Mouse (Mus musculus) embryonic facial prominence, embryonic 10.5 days (tissue): ENCODE results near the gene Ppm1g. TPM values are rescaled to one million over a fixed set of nuclear protein-coding genes. Genes with fewer than 3 reads are reported as not detected.

ENCODE experiments used
- DNase-seq: peaks from one replicate; pipeline ENCODE4 v3.0.0-alpha.2; 2017; ENCODE audit warnings: low spot score
- H3K27ac ChIP-seq: fragments of 300-500 bp; sonication (generic); replicated peaks from 2 replicates; pipeline ENCODE4 v1.5.1; 2016; ENCODE audit warnings: mild to moderate bottlenecking
- H3K27me3 ChIP-seq: fragments of 300-500 bp; sonication (generic); replicated peaks from 2 replicates; pipeline ENCODE4 v1.6.1; 2016; ENCODE audit warnings: low read depth, mild to moderate bottlenecking; ENCODE audit not compliant: poor library complexity, severe bottlenecking
- H3K36me3 ChIP-seq: fragments of 300-500 bp; sonication (generic); replicated peaks from 2 replicates; pipeline ENCODE4 v1.6.1; 2016; ENCODE audit warnings: mild to moderate bottlenecking, moderate library complexity
- H3K4me1 ChIP-seq: fragments of 300-500 bp; sonication (generic); 2 replicates; pipeline ENCODE4 v1.6.1; 2016
- H3K4me3 ChIP-seq: fragments of 300-500 bp; sonication (generic); 2 replicates; pipeline ENCODE4 v1.5.1; 2016; ENCODE audit warnings: mild to moderate bottlenecking, moderate library complexity
- H3K9me3 ChIP-seq: fragments of 300-500 bp; sonication (generic); 2 replicates; pipeline ENCODE4 v1.6.1; 2016; ENCODE audit warnings: mild to moderate bottlenecking
- WGBS: fragments of 180-500 bp; shearing (Covaris S2); methylation state at CpG from one replicate; pipeline ENCODE4 v1.1.7; 2016; 5-methylcytosine and 5-hydroxymethylcytosine counted together
- polyA plus RNA-seq: library from polyadenylated mRNA; unstranded; fragments of >200 nt; fragmentation: Nextera tagmentation; extraction: Ambion mirVana; gene quantifications from 2 replicates; pipeline ENCODE4 v1.2.1, GENCODE M21; 2016

Gene Ppm1g
- polyA plus RNA-seq, 1 experiment from 2014 or later, result 185 TPM

DNA sequence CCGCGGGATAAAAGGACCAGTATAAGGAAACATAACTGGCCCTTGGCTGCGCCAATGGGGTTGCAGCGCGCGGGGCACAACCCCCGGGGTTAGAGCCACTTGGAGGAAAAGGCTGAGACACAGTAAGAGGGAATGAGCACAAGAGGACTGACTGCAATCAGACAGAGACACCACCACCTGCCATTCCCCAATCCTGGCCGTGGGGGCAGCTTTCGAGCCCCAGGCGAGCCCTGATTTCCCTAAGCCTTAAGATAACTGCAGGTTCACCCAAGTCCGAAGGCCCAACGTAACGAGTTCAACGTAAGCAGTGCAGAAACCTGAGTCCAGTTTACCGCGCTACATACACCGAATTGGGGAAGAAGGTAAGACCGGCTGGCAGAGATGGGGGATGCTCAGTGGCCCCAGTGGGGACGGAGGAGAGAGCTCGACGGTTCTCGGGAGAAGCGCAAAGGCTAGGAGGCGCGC, 41.2 kb downstream of the Ppm1g start:
- H3K36me3 ChIP-seq, result peaks cover 24% of the 10 kb centered on the region
- WGBS, result under 1% methylated on average over 25 of the region's 25 CpGs
- H3K4me3 ChIP-seq, result peak overlapping the region; percentile 71
- no peaks in the 10 kb centered on the region for H3K27me3 ChIP-seq
- no peaks in the 10 kb centered on the region for H3K9me3 ChIP-seq
- DNase-seq, result peak; percentile 59
- peak overlapping the region; percentile 94 for H3K27ac ChIP-seq
- peaks cover 12% of the 10 kb centered on the region; the same call in 1 of the 2 replicates for H3K4me1 ChIP-seq

DNA sequence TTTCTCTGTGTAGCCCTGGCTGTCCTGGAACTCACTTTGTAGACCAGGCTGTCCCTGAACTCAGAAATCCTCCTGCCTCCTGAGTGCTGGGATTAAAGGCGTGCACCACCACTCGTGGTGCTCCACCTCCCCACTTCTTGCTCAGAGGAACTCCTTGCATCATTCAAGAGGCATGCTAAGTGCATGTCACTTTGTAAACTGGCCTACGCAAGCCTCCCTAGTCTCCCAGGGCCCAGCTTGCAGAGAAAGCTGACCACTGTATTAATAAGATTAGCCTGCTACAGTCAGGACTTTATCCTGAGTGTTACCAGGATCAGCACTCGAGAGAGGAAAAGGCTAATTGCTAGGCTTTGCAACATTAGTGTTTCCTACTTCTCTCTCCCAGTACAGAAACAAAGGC, 51.9 kb downstream of the Ppm1g start:
- H3K9me3 ChIP-seq, result no peaks in the 10 kb centered on the region
- H3K36me3 ChIP-seq, result peaks cover 99% of the 10 kb centered on the region
- no peak overlapping the region for H3K27ac ChIP-seq
- no peaks in the 10 kb centered on the region for H3K27me3 ChIP-seq
- H3K4me3 ChIP-seq, result no peak overlapping the region
- H3K4me1 ChIP-seq, result no peaks in the 10 kb centered on the region
- 90% methylated on average over 4 of the region's 4 CpGs for WGBS
- DNase-seq, result no peak

- Histone ChIP-seq H3K27me3 (no peaks in the 10 kb centered on the region), H3K9me3 (no peaks in the 10 kb centered on the region), H3K27ac (no peak overlapping the region), H3K4me1 (no peaks in the 10 kb centered on the region), H3K36me3 (peaks cover 100% of the 10 kb centered on the region), H3K4me3 (no peak overlapping the region)
- no peak for DNase-seq
- WGBS, result 94% methylated on average over 1 of the region's 1 CpGs
Observed at GRCm38 (mm10) chr5:31164878-31165277, 55.6 kb downstream of the Ppm1g start.

DNA sequence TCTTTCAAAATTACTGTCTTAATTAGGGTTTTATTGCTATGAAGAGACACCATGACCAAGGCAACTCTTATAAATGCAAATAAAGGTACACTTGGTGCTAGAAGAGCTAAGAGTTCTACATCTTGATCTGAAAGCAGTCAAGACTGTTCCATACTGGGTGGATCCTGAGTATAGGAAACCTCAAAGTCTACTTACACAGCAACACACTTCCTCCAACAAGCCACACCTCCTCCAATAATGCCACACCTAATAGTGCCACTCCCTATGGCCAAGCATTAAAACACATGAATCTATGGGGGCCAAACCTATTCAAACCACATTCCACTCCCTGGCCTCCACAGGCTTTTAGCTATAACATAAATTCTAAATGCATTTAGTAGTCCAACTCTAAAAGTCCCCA, 58.0 kb downstream of the Ppm1g start:
- H3K4me3 ChIP-seq, result no peak overlapping the region
- no peaks in the 10 kb centered on the region for H3K27me3 ChIP-seq
- H3K27ac ChIP-seq, result no peak overlapping the region
- H3K4me1 ChIP-seq, result no peaks in the 10 kb centered on the region
- peaks cover 100% of the 10 kb centered on the region for H3K36me3 ChIP-seq
- H3K9me3 ChIP-seq, result no peaks in the 10 kb centered on the region
- no peak for DNase-seq

GRCm38 (mm10) chr5:31154152-31154553, 66.3 kb downstream of the Ppm1g start, which contains the start of gene Mpv17:
Gene Mpv17, minus strand, starts transcription at chr5:31154251.
- DNase-seq, result peak; percentile 89
- under 1% methylated on average over 19 of the region's 19 CpGs for WGBS
- H3K4me1 ChIP-seq, result peaks cover 10% of the 10 kb centered on the region
- H3K27me3 ChIP-seq, result no peaks in the 10 kb centered on the region
- no peaks in the 10 kb centered on the region for H3K9me3 ChIP-seq
- peak within 1 kb of the TSS; percentile 67 for H3K4me3 ChIP-seq
- H3K27ac ChIP-seq, result peak within 1 kb of the TSS; percentile 84
- peaks cover 63% of the 10 kb centered on the region for H3K36me3 ChIP-seq

- H3K27me3 ChIP-seq, result no peaks in the 10 kb centered on the region
- peaks cover 60% of the 10 kb centered on the region for H3K36me3 ChIP-seq
- peaks cover 10% of the 10 kb centered on the region for H3K4me1 ChIP-seq
- DNase-seq, result no peak
- 42% methylated on average over 6 of the region's 6 CpGs for WGBS
- peak overlapping the region; percentile 67 for H3K4me3 ChIP-seq
- H3K27ac ChIP-seq, result peak overlapping the region; percentile 84
- H3K9me3 ChIP-seq, result no peaks in the 10 kb centered on the region
Observed at GRCm38 (mm10) chr5:31153516-31154151, 66.9 kb downstream of the Ppm1g start.

Other genes starting within 250 kb of the Ppm1g start
- gene Atraid, start 172.4 kb downstream of the Ppm1g start, polyA plus RNA-seq, result 60.2 and 64.8 TPM in 2 replicates
- gene Slc5a6, start 171.8 kb downstream of the Ppm1g start, polyA plus RNA-seq, result 9.9 and 12.2 TPM in 2 replicates
- gene Cad, start 165.9 kb downstream of the Ppm1g start, polyA plus RNA-seq, result 64.6 and 71.3 TPM in 2 replicates
- gene Dnajc5g, start 114.4 kb downstream of the Ppm1g start, polyA plus RNA-seq, result not detected in 2 replicates
- gene Slc30a3, start 112.5 kb downstream of the Ppm1g start, polyA plus RNA-seq, result 0.59 and 0.85 TPM in 2 replicates
- gene Trim54, start 104.0 kb downstream of the Ppm1g start, polyA plus RNA-seq, result not detected in 2 replicates
- not detected in 2 replicates for gene Ucn, start 81.9 kb downstream of the Ppm1g start, polyA plus RNA-seq
- gene Mpv17, start 66.4 kb downstream of the Ppm1g start, polyA plus RNA-seq, result 63.5 and 70.1 TPM in 2 replicates
- 1.5 TPM in 2 replicates for gene Gm29609, start 40.8 kb downstream of the Ppm1g start, polyA plus RNA-seq
- gene Gtf3c2, start 40.5 kb downstream of the Ppm1g start, polyA plus RNA-seq, result 123 and 124 TPM in 2 replicates
- 125 and 127 TPM in 2 replicates for gene Snx17, start 27.5 kb downstream of the Ppm1g start, polyA plus RNA-seq
- gene Eif2b4, start 27.3 kb downstream of the Ppm1g start, polyA plus RNA-seq, result 81.4 and 91.1 TPM in 2 replicates
- 11.4 and 12.3 TPM in 2 replicates for gene Zfp513, start 18.4 kb downstream of the Ppm1g start, polyA plus RNA-seq
- gene Nrbp1, start 20.2 kb upstream of the Ppm1g start, polyA plus RNA-seq, result 140 and 143 TPM in 2 replicates
- 0.40 TPM in 1 of 2 replicates, not detected in the other for gene Gm9970, start 20.5 kb upstream of the Ppm1g start, polyA plus RNA-seq
- gene Krtcap3, start 31.0 kb upstream of the Ppm1g start, polyA plus RNA-seq, result 16.8 and 21.2 TPM in 2 replicates
- gene Ift172, start 70.4 kb upstream of the Ppm1g start, polyA plus RNA-seq, result 37.3 and 39.2 TPM in 2 replicates
- gene Fndc4, start 75.4 kb upstream of the Ppm1g start, polyA plus RNA-seq, result 54.6 and 57.1 TPM in 2 replicates
- 0.19 and 0.29 TPM in 2 replicates for gene Gckr, start 76.8 kb upstream of the Ppm1g start, polyA plus RNA-seq
- gene Zfp512, start 231.7 kb upstream of the Ppm1g start, polyA plus RNA-seq, result 76.5 and 77.9 TPM in 2 replicates